Mouse (Mus musculus): Measurements from ENCODE around the gene Nhsl1.
"Not testable (repeated sequence)": the region's sequence is repeated elsewhere in the genome, so short reads cannot be mapped to it uniquely, and the experiment has no call there.

Nhsl1 gene

DNA sequence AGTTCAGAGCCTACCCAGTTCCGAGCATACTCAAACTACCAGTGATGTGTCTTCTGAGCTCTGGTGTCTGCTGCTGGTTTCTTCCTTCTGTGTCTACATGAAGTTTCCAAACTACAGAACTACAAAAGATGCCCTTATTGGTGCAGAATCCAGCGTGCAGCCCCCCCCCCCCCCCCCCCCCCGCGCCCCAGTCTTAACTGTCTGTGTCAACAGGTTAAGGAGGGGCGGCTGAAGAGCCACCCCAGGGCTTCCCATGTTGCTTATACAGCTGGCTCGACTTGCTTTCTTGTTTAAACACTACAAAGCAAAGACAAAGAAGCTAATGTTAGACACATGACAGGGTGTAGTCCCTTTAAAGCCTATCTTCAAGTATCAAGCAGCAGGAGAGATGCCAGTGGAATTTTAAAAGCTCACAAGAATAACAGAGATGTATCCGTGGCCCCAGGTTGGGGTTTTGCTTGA is 127.6 kb downstream of the Nhsl1 start:
- DNase-seq (ENCODE audit: low spot score), result no peak

DNA sequence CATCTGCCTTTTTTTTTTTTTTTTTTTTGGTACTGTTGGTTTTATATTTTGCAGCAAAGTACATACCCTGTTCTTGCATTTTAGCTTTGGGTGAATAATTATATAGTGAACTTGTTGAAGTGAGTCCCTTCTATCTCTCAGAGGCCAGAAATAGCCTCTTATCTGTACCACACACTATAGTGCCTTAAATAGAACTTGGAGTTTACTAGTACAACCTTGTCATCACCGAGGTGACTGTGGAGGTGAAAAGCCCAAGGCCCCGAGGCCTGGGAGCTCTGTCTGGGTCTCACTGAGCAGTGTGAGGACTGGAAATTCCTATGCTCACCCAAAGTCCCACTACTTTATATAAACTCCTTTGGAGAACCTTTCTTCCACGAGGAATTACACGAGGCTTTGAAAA is 128.5 kb downstream of the Nhsl1 start:
- no peak for DNase-seq (ENCODE audit: low spot score)

DNA sequence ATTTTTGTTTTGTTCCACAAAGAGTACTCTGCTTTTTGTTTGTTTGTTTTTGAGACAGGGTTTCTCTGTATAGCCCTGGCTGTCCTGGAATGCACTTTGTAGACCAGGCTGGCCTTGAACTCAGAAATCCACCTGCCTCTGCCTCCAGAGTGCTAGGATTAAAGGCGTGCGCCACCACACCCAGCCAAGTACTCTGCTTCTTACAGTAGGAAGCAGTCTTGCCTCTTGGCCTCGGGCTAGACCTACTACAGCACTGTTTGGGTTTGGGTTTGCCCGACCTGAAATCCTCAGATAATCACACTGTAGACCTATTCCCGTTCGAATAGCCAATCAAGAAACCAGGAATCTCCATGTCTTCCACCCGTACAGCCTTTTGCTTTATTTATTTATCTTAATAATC is 130.1 kb downstream of the Nhsl1 start:
- DNase-seq (ENCODE audit: low spot score), result not testable (repeated sequence)

DNA sequence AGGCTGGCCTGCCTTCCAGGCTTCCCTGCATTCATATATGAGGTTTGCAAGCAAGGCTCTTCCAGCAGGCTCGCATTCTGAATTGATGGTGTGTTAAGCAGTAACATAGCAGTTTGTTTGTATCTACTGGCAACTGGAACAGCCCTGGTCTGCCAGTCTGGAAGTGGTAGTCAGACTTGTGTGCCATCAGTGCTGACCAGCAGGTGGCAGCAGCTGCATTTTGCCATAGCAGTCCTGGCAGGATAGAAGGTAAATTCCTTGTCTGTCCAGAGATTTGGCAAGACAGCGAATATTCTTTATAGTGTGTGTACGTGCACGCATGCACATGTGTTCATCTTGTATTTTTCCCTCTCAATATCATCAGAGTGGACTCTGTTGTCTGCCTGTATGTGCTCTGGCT is 134.6 kb downstream of the Nhsl1 start:
- DNase-seq (ENCODE audit: low spot score), result peak; percentile 42

DNA sequence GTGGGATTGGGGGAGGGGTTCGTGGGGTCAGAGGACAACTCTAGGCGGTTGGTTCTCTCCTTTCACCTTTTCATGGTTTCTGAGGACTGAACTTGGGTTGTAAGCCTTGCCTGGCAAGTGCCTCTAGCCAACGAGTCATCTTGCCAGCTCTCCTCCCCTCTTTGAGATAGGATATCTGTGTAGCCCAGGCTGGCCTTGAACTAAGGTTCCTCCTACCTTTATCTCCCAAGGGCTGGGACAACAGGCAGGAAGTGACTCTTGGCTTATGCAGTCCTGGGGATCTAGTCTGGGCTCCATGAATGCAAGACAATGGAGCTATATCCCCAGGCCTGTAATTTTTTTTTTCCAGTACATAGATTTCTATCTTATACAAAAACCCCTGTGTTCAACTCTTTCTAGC is 135.4 kb downstream of the Nhsl1 start:
- DNase-seq (ENCODE audit: low spot score), result no peak

DNA sequence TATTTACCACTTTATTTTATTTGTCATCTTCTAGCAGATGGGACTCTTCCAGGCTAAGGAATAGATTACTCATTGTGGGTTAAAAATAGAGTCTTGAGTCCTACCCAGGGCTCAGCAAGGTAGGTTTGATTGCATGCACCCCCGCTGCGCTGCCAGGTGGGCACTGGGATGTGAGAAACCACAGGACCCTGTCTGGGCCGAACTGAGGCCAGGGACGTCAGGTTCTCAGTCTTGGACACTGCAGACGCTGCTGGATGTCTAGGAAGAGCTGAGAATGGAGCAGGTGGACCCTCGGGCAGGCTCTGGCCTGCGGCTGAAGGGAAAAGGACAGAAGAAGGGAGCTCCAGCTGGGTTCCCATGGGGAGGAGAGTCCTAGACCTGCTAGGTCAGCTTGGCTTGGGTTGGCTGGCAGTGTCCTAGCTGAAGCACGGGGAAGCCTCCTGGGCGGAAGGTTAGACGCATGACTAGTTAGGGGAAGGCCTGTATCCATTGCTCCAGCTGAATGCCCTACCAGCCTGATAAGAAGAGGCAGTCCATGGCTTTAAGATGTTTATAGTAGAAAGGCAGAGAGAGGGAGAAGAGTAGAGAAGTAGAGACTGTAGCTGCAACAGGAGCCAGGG is 136.6 kb downstream of the Nhsl1 start:
- no peak for DNase-seq (ENCODE audit: low spot score)

DNA sequence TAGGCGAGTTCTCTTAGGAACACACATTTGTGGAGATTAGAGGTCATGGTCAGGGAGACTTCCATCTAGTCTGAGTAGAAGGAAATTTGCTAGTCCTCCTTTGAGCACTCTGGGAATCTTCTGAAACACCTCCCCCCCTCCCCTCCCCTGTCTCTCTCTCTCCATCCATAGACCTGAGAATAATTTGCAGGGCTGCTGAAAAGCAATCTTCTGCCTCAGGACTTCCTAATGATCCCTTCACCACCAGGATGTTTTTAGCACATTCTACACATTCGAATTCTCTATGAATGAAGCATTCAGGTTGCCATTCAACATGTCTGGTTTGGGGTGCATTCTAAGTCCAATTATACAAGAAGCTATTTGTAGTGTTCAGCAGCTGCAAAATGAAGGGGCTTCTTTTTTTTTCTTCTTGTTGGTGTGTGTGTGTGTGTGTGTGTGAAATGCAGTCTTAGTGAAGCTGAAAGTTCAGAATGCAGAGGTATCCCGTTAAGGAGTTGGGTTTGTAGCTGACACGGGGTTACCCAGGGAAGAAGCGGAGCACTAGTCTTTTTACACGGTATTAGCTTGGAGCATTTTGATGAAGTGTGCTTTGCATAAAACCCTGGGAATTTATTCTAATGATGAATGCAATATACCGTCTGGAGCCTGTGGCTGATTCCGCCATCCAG is 139.2 kb downstream of the Nhsl1 start:
- no peak for DNase-seq (ENCODE audit: low spot score)

DNA sequence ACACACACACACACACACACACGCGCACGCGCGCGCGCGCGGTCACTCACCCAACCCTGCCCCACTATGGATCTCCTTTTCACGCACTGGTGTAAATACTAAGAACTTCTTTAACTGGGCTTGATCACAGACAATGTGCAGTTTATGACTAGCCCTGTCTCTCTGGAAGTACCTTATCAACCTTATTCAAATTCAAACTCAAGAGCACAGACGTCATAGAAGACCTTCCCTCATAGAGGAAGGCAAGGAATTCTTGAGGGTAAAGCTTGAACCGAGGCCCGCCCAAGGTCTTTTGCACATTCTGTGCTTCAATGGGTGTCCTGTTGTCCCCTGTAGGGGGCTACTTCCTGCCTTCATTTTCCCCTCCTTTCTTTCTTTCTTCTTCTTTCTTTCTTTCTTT is 142.6 kb downstream of the Nhsl1 start:
- DNase-seq (ENCODE audit: low spot score), result no peak

DNA sequence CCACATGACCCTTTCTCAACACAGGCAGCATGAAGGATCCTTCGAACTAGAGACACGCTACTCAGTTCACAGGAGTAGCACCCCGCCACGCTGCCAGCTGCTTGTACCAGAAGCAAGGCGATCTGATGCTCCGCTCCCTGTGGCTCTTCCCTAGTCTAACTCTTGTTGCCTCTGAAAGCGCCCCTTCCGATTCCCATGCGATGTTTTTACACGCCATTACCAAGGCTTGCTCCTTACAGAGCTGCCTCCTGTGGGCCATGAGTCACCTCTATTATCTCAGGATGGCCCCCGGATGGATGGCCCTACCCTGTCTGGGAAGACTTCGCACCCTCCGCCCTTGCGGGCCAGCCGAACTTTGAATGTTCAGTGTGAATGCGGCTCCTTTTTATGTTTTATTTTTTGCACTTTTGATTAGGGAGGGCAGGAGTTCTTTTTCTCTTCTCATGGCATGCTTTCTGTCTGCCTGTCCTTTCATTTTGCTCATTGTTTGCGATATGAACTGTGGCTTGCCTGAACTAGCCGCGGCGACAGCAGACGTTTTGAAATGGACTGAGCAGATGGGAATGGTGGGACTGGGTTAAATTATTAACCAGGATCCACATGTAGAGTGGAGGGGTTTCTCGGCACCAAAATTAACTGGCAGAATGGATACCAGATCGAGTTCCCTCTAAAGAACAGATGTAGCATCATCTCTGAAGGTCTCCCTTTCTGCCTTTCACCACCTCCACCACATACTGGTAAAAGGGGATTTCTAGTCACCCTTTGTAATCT is 144.5 kb downstream of the Nhsl1 start:
- DNase-seq (ENCODE audit: low spot score), result no peak

DNA sequence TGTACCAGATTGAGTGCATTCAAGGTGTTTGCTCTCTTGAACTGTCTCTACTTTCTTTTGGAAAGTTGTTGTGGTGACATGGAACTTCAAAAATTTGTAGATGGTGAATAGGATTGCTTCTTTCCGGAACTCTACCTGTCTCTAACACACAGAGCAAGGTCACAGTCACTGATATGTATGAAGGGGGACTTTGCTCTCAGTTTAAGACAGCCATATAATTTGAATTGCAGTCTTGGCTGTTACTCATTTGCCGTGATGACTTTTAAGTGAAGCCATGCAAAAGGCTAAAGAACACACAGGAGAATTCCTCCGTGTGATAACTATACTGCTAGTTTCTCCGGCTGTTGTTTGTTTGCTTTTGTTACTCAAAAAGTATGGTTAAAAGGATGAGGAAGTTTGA is 149.6 kb downstream of the Nhsl1 start:
- DNase-seq (ENCODE audit: low spot score), result no peak

DNA sequence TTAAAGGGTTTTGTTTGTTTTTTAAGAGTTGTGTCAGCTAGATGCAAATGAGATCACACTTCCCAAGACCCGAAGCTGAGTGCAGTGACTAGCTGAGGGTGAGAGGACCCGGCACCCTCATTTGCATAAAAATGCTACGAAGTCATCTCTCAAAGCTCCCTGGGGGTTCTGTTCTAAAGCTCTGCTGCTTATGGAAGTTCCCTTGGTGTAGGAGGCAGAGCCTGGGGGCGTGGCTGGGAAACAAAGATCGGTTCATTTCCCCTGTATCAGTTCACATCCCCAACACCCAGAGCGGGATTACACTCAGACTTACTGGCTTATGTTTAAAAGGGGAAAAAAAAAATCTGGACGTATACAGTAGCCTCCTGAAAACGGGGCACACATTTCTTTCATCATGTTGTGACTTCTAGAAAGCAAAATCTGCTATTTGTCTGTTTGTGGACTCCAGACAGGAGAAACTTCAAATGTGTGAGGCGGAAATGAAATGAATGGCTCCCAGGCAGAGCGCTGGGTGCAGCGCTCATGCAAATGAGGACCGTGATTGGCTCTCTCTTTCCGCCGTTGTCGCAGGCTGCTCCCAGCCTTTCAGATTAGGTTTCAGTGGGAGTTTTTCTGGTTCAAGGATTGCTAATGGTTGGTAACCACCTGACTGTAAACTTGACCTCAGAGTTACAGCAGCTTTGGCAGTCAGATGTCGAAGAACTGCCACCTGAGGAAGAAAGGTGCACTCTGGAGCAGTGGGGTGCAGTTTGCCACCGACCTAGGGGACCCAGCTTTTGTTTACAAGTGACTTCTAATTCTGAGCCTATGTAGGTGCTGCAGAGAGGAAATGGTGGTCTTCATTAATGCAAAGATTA is 150.7 kb downstream of the Nhsl1 start:
- peak; percentile 45 for DNase-seq (ENCODE audit: low spot score)

DNA sequence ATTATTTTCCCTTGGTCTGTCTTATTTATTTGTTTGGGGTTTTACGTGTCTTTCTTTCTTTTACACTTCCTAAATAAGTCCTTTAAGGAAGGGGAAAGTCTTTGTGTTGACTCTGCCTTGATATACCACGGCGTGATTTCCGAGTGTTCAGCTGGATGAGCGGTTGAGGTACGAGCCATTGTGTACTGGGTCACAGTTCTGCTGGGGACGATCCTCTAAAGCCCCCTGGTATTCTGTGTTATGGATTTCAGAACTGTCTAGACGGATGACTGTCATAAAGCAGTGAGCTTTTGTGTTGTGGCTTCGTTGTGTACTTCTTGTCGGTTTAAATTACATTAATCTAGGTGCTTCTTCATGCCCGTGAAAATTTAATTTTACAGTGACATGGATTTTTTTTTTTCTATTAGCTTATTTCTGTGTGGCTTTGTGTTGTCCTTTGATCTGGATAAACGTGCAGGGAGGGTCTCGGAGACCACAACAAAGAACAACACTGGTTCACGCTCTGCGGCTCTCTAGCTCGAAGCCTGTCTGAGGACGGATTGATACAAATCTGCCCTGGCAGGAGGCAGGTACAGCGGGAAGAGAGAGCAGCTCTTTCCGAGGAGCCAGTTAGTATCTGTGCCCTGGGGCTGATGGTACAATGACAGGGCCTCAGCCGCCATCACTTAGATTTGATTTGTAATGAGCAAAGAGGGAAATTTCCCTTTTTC is 151.7 kb downstream of the Nhsl1 start:
- DNase-seq (ENCODE audit: low spot score), result peak; percentile 9

DNA sequence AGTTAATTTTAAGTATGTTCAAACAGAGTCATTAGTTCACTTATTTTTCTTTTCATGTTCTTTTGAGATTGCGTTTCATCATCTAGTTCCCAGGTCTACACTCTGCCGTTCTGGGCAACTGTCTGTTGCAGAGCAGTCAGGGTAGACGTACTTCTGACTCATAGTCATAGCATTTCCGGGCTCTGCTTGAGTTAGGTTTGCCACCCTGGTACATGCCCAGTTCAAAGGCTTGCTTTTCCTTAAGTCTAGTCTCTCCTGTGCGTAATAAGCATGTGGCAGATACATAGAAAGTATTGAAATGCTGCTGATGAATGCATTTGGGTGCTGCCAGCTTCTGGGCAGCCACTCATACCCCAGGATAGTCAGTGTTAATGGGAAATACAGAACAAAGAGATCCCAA is 152.9 kb downstream of the Nhsl1 start:
- DNase-seq (ENCODE audit: low spot score), result no peak

DNA sequence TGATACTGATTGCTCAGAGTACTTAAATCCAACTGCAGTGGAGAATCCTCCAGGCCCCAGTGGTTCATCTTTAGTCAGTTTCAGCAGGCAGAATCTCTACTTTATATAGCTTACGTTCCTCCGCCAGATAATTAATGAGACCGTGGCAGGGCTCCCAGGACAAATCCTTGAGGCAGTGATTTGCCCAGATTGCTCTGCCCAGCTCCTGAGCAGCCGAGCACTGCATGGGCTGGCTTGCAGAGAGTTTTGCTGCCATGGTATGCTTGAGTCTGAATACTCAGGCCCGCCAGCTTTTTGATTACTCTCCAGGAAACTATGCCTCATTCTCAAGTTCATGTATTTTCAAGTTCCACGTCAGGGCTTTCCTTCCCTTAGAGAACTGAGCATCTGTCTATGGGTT is 156.3 kb downstream of the Nhsl1 start:
- no peak for DNase-seq (ENCODE audit: low spot score)

DNA sequence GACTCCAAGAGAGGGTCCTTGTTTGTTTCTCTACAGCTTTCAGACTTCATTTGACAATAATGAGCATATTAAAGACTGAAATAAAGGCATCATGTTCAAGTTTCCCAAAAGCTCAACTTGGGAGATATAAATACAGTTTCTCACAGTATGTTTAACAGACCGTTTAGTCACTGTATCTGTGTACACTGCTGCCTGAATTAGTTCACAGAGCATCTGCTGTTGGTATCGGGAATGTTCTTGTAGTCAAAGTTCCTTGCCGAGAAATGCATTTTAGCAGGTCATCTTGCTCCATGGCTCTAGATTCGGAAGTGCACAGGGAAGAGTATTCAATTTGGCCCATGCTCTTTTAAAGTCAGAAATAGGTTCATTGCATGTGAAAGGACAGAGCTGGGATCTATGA is 159.5 kb downstream of the Nhsl1 start:
- no peak for DNase-seq (ENCODE audit: low spot score)

DNA sequence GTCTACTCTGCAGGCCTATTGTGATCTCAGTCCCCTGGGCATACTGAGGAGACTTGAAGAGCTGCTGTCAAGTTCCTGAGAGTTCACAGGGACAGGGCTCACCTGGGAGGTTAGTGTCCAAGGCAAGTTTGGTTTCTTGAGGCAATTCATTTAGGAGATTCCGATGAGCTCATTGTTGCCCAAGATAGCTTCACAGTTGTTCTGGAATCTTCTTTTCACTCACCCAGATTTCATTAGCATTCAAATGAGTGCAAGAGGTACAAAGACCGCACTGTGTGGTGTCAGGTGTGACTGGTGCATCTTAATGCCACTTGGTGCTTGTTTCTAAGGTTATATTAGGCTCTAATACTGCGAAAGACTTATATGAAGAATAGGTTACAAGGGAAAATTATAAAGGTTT is 160.5 kb downstream of the Nhsl1 start:
- DNase-seq (ENCODE audit: low spot score), result no peak

DNA sequence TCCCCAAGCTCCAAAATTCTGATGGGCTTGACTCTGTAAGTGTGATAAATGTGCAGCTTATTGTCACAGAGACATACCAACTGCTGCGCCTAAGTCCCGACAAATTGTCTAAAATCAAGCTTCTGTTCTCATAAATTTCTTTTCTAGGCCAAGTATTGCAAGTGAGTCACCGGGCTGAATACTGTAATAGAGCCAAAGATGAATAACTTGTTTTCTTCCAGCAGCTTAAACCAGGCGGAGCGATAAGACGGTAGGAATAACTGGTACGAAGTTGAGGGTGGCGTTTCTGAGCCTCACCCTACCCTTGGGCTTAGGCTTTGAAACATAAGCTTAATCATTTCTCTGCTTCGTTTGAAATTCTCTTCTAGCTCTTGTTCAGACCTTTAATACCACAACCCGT is 162.1 kb downstream of the Nhsl1 start:
- no peak for DNase-seq (ENCODE audit: low spot score)

DNA sequence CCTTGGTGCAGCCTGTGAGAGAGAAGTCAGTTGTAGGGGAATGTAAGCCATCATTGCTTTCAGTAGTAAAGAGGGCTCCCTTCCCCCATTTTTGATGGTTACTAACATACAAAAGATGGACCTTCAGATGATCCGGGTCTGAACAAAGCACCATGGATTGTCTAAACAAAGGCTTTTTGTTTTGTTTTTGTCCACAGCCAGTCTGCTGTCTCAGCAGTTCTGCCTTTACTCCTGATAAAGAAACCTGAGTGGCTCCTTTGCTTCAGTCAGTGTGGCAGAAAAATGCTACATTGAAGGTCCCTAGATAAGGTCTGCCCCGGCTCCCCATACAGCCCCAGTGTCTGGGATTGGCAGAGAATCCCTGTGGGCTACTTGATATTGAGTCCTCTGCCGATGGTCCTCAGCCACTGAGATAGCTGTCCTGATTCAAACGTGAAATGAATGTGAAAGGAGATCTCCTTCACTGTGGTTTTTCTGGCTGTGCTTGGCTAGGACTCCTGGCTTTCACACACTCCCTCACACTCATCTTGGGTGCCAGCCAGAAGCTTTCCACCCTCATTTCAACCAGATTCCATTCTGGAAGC is 163.9 kb downstream of the Nhsl1 start:
- no peak for DNase-seq (ENCODE audit: low spot score)

DNA sequence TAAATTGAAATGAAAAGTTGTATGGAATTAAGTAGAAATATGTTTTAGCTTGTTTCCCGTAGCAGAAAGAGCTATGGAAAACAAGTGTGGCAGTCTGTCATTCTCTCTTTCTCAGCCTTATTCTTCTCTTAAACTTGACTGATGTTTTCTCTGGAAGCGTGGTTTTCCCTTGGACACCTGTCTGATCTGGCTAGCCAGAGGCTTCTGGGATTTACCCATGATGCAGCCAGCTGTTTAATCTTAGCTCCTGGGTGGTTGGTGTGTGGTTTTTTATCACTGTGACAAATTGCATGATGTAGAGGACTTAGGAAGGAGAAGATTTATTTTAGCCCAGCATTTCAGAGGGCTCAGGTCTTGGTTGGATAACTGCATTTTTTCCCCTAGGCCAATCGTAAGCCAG is 164.9 kb downstream of the Nhsl1 start:
- no peak for DNase-seq (ENCODE audit: low spot score)

DNA sequence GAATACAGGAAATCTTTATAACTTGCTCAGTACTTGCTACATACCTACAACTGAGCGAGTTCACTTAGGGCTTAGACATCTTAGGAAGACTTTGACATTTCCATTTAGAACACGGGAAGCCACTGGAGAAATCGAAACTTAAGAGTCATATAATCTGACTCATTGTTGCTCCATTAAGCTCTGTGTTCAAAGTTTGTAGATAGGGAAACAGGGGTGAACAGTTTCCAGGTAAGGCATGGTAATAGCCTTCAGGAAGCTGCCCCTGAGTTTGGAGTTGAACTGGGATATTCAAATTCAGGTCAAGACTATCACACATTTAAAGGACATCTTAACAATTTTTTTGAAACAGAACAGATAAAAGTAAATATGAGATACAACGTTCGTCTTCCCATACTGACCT is 165.9 kb downstream of the Nhsl1 start:
- no peak for DNase-seq (ENCODE audit: low spot score)

DNA sequence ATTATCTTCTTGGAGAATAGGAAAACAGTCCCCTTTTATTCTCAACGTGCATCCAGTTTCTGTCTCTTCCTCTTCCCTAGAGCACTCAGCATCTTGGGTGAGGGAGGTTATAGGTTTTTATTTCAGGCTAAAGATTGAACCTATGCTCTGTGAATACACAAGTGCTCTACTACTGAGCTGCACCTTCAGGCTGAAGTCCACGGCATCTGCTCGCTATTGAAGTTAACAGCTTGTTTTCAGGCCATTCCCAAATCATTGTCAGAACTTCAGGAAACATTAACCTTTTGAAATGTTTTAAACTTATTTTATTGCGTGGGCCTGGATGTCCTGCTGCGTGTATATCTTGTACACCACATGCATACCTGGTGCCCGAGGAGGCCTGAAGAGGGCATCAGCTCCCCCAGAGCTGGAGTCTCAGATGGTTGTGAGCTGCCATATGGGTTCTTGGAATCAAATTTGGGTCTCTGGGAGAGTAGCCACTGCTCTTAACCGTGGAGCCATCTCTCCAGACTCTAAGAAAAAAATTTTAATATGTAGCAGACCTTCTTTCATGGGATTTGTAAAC is 169.5 kb downstream of the Nhsl1 start:
- no peak for DNase-seq (ENCODE audit: low spot score)
